Mouse (Mus musculus): ENCODE results near the gene Vmn1r1.

Vmn1r1 gene

DNA sequence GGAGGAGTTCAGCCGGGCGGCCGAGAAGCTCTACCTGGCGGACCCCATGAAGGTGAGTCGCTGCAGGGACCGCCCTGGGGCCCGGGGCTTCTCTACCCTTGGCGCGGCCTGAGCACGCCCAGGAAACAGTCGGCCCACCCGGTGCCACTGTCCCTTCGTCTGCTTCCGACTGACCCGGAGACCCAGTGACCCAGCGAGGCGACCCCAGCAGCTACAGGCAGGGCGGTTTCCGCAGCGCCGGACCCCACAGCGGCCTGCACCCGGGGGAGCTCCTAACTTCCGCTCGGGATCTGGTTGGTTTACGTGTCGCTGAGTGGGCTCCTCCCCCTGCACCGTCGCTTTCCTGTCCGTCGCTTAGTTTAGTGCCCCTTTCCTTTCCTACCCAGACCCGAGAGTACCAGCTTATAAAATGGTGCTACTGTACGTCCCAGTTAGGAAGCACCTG is 39.3 kb downstream of the Vmn1r1 start:
- H3K27me3 ChIP-seq (ENCODE audit: insufficient read depth, low read length): no peaks in the 10 kb centered on the region
- no peaks in the 10 kb centered on the region for H3K9me3 ChIP-seq (ENCODE audit: low read length)
- H3K36me3 ChIP-seq (ENCODE audit: insufficient read depth, low read length): peaks cover 42% of the 10 kb centered on the region
- peak overlapping the region; percentile 96 for H3K4me3 ChIP-seq (replicated peaks; ENCODE audit: low read length)
- H3K4me1 ChIP-seq (replicated peaks; ENCODE audit: low read depth, low read length): peaks cover 35% of the 10 kb centered on the region
- TF ChIP-seq POU5F1 (IDR thresholded peaks at IDR 0.05; ENCODE audit: borderline replicate concordance, low read length) (no peak), CTCF (conservative IDR thresholded peaks at IDR 0.05; ENCODE audit: low read length) (no peak), NANOG (IDR thresholded peaks at IDR 0.05; ENCODE audit: borderline replicate concordance, low read length) (no peak)

- Histone ChIP-seq H3K27me3 (ENCODE audit: insufficient read depth, low read length) (no peaks in the 10 kb centered on the region), H3K4me1 (replicated peaks; ENCODE audit: low read depth, low read length) (peaks cover 35% of the 10 kb centered on the region), H3K36me3 (ENCODE audit: insufficient read depth, low read length) (peaks cover 37% of the 10 kb centered on the region), H3K4me3 (replicated peaks; ENCODE audit: low read length) (peak within 1 kb of the TSS; percentile 96), H3K9me3 (ENCODE audit: low read length) (no peaks in the 10 kb centered on the region)
- TF ChIP-seq CTCF (conservative IDR thresholded peaks at IDR 0.05; ENCODE audit: low read length) (peak; percentile 95), POU5F1 (IDR thresholded peaks at IDR 0.05; ENCODE audit: borderline replicate concordance, low read length) (no peak)
These were observed 39.8 kb downstream of the Vmn1r1 start, which contains the start of gene Srp9 for GRCm38 (mm10) chr1:182124506-182124905. Gene Srp9 (plus strand): TSS chr1:182124737.

DNA sequence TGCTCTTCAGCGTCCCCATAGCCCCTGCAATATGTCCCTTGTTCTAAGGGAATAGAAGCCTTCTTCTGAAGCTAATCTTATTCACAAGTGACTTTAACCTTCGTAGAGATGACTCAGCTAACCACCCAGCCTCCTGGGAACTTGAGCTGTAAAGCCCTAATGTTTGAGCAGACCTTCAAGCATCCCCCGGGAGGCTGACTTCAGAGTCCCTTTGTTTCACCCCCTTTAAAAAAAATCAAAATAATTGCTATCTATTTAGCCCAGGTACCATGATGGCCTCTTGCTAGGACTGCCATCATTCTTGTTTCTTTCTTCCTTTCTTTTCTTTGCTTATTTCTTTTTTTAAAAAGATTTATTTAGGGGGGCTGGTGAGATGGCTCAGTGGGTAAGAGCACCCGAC is 41.9 kb downstream of the Vmn1r1 start:
- no peak overlapping the region for H3K4me3 ChIP-seq (replicated peaks; ENCODE audit: low read length)
- no peaks in the 10 kb centered on the region for H3K27me3 ChIP-seq (ENCODE audit: insufficient read depth, low read length)
- no peaks in the 10 kb centered on the region for H3K9me3 ChIP-seq (ENCODE audit: low read length)
- H3K36me3 ChIP-seq (ENCODE audit: insufficient read depth, low read length): peaks cover 16% of the 10 kb centered on the region
- peaks cover 24% of the 10 kb centered on the region for H3K4me1 ChIP-seq (replicated peaks; ENCODE audit: low read depth, low read length)
- no peak for TF ChIP-seq POU5F1 (IDR thresholded peaks at IDR 0.05; ENCODE audit: borderline replicate concordance, low read length)
- no peak for TF ChIP-seq NANOG (IDR thresholded peaks at IDR 0.05; ENCODE audit: borderline replicate concordance, low read length)
- TF ChIP-seq CTCF (conservative IDR thresholded peaks at IDR 0.05; ENCODE audit: low read length): no peak

DNA sequence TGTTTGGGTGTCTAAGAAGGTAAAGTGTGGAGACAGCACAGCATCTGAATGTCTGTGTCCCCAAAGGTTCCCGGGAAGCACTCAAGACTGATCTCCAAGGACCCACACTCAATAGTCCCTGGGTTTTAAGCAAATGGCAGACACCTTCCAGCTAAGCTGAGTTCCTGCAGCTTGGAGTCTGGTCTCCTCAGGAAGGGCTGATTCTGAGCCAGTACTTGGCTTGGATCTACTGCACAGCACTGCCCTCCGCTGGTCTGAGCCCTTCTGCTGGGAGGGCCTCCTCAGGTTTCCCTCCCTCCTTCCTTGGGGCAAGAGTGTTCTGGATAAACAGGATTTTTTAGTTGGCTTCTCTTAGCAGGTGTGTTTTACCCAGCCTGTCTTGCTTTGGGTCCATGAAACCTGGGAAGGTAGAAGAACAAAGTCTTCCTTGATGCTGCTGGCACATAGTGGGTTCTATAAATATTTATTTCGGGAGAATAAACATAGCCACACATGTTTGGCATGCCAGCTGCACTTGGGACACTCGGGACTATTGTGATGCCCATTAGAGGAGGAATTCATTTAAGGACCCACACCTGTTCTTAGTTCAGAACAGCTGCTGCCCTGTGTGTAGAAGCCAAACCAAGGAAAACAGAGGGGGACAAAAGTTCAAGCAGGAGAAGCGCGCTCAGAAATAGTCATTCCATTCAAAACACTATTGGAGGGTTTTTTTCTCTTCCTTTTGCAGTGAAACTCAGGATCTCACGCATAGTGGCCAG is 48.5 kb downstream of the Vmn1r1 start:
- H3K9me3 ChIP-seq (ENCODE audit: low read length): no peaks in the 10 kb centered on the region
- TF ChIP-seq NANOG (IDR thresholded peaks at IDR 0.05; ENCODE audit: borderline replicate concordance, low read length) (no peak), CTCF (conservative IDR thresholded peaks at IDR 0.05; ENCODE audit: low read length) (peak; percentile 21; the same call in 1 of the 2 replicates)

GRCm38 (mm10) chr1:182115197-182115596 is 49.1 kb downstream of the Vmn1r1 start:
- Histone ChIP-seq H3K36me3 (ENCODE audit: insufficient read depth, low read length) (no peaks in the 10 kb centered on the region), H3K9me3 (ENCODE audit: low read length) (no peaks in the 10 kb centered on the region), H3K27me3 (ENCODE audit: insufficient read depth, low read length) (peaks cover 10% of the 10 kb centered on the region), H3K4me3 (replicated peaks; ENCODE audit: low read length) (no peak overlapping the region), H3K4me1 (replicated peaks; ENCODE audit: low read depth, low read length) (peaks cover 57% of the 10 kb centered on the region)
- TF ChIP-seq CTCF (conservative IDR thresholded peaks at IDR 0.05; ENCODE audit: low read length) (peak; percentile 70), POU5F1 (IDR thresholded peaks at IDR 0.05; ENCODE audit: borderline replicate concordance, low read length) (no peak), NANOG (IDR thresholded peaks at IDR 0.05; ENCODE audit: borderline replicate concordance, low read length) (no peak)

More for the DNA sequence above, 48.5 kb downstream of the Vmn1r1 start:
- H3K27me3 ChIP-seq (ENCODE audit: insufficient read depth, low read length): peaks cover 10% of the 10 kb centered on the region
- no peak overlapping the region for H3K4me3 ChIP-seq (replicated peaks; ENCODE audit: low read length)
- H3K36me3 ChIP-seq (ENCODE audit: insufficient read depth, low read length): no peaks in the 10 kb centered on the region
- H3K4me1 ChIP-seq (replicated peaks; ENCODE audit: low read depth, low read length): peaks cover 51% of the 10 kb centered on the region

GRCm38 (mm10) chr1:182113587-182114500 is 50.4 kb downstream of the Vmn1r1 start:
- Histone ChIP-seq H3K4me1 (replicated peaks; ENCODE audit: low read depth, low read length) (peaks cover 71% of the 10 kb centered on the region), H3K36me3 (ENCODE audit: insufficient read depth, low read length) (no peaks in the 10 kb centered on the region), H3K9me3 (ENCODE audit: low read length) (no peaks in the 10 kb centered on the region), H3K4me3 (replicated peaks; ENCODE audit: low read length) (peak overlapping the region; percentile 37), H3K27me3 (ENCODE audit: insufficient read depth, low read length) (peaks cover 10% of the 10 kb centered on the region)
- no peak for TF ChIP-seq NANOG (IDR thresholded peaks at IDR 0.05; ENCODE audit: borderline replicate concordance, low read length)
- TF ChIP-seq CTCF (conservative IDR thresholded peaks at IDR 0.05; ENCODE audit: low read length): no peak
- TF ChIP-seq POU5F1 (IDR thresholded peaks at IDR 0.05; ENCODE audit: borderline replicate concordance, low read length): no peak

GRCm38 (mm10) chr1:182113131-182113530 is 51.2 kb downstream of the Vmn1r1 start:
- Histone ChIP-seq H3K36me3 (ENCODE audit: insufficient read depth, low read length) (no peaks in the 10 kb centered on the region), H3K9me3 (ENCODE audit: low read length) (no peaks in the 10 kb centered on the region), H3K4me1 (replicated peaks; ENCODE audit: low read depth, low read length) (peaks cover 78% of the 10 kb centered on the region), H3K4me3 (replicated peaks; ENCODE audit: low read length) (no peak overlapping the region; the same call in 1 of the 2 replicates), H3K27me3 (ENCODE audit: insufficient read depth, low read length) (peaks cover 10% of the 10 kb centered on the region)
- TF ChIP-seq NANOG (IDR thresholded peaks at IDR 0.05; ENCODE audit: borderline replicate concordance, low read length) (no peak), CTCF (conservative IDR thresholded peaks at IDR 0.05; ENCODE audit: low read length) (no peak), POU5F1 (IDR thresholded peaks at IDR 0.05; ENCODE audit: borderline replicate concordance, low read length) (no peak)

GRCm38 (mm10) chr1:182112385-182112784 is 51.9 kb downstream of the Vmn1r1 start:
- peaks cover 10% of the 10 kb centered on the region for H3K27me3 ChIP-seq (ENCODE audit: insufficient read depth, low read length)
- peaks cover 85% of the 10 kb centered on the region for H3K4me1 ChIP-seq (replicated peaks; ENCODE audit: low read depth, low read length)
- no peaks in the 10 kb centered on the region for H3K9me3 ChIP-seq (ENCODE audit: low read length)
- no peak for TF ChIP-seq NANOG (IDR thresholded peaks at IDR 0.05; ENCODE audit: borderline replicate concordance, low read length)
- no peak for TF ChIP-seq CTCF (conservative IDR thresholded peaks at IDR 0.05; ENCODE audit: low read length)
- no peak for TF ChIP-seq POU5F1 (IDR thresholded peaks at IDR 0.05; ENCODE audit: borderline replicate concordance, low read length)
- no peak overlapping the region for H3K4me3 ChIP-seq (replicated peaks; ENCODE audit: low read length)
- H3K36me3 ChIP-seq (ENCODE audit: insufficient read depth, low read length): no peaks in the 10 kb centered on the region

Measured in E14TG2a.4 (cell line).